Mouse (Mus musculus) megakaryocyte, embryonic 14.5 days (primary cell): Measurements from ENCODE around the gene Acd.

Source experiments
- FLI1 ChIP-seq: IDR thresholded peaks from 2 replicates; pipeline ENCODE4 v1.6.1; 2012; ENCODE audit warnings: low read length, inconsistent platforms, mixed read lengths
- GATA1 ChIP-seq: IDR thresholded peaks from 3 replicates; pipeline ENCODE4 v1.6.1; 2012; ENCODE audit warnings: mixed read lengths, low read length, inconsistent platforms, borderline replicate concordance

DNA sequence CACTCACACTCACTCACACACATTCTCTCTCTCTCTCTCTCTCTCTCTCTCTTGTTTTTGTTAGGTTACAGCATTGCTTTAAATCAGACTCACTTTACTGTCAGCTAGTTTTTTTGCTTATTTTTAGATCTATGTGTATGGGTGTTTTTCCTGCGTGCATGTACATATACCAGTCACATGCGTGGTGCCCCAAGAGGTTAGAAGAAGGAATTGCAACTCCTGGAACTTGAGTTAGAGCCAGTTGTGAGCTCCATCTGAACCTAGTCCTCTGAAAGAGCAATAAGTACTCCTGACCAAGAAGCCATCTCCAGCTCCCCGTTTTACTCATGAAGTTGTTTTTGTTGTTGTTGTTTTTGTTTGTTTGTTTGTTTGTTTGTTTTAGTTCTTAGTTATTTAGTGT, 39.7 kb downstream of the Acd start:
- no peak for TF ChIP-seq FLI1
- TF ChIP-seq GATA1: no peak
